Mouse (Mus musculus) common myeloid progenitor, adult 5-6 weeks (primary cell): Measurements from ENCODE around the gene Hdac9. TPM values are rescaled to one million over a fixed set of nuclear protein-coding genes. Genes with fewer than 3 reads are reported as not detected.

Source experiments
- ATAC-seq: replicated peaks from 2 replicates; pipeline ENCODE4 v1.8.0; 2016; ENCODE audit warnings: low read depth, mild to moderate bottlenecking, moderate TSS enrichment, inconsistent platforms; ENCODE audit not compliant: poor library complexity, severe bottlenecking
- total RNA-seq: library from RNA; stranded (forward); fragments of 200-1000, 187-1606 nt; gene quantifications from 2 replicates; pipeline ENCODE4 v1.2.3, GENCODE M21; 2017

The Hdac9 gene
- total RNA-seq, 1 experiment from 2014 or later = 12.2 TPM

GRCm38 (mm10) chr12:34528201-34529164, 388.4 kb downstream of the Hdac9 start:
- ATAC-seq = no peak

- ATAC-seq = no peak
These were observed 389.1 kb downstream of the Hdac9 start for GRCm38 (mm10) chr12:34527761-34528160.

- ATAC-seq = no peak
These were observed 395.4 kb downstream of the Hdac9 start for GRCm38 (mm10) chr12:34521468-34521867.

DNA sequence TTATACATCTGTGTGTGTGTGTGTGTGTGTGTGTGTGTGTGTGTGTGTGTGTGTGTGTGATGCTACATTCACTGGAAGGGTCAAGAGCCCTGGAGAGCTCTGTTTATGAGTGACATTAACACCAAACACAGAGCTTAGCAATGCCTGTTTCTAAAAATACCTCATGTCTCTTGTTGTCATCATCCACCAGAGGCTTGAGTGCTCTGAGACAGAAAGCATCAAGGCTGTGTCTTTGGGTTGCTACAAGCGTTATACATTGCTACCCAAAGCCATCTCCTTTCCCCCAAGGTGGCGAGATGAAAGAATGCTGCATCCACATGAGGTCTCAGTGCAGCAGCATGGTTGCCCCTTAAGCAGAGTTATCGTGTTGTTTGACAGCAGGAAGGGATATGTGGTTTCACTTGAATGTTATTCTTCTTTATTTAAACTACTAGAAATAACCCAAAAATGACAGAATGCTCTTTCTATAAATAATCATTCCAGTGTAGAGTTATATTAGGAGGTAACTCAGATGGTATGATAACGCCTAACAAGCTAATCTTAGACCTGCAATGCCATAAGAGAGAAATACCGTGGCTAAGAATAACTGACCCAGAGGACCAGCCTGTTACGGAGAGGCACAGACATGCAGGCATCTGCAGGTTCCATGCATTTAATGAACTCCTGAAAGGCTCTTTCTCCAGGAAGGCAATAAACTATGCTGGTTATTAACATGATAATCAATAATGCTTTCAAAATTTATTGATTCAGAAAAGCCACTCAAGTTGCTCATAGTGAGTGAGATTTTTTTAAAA, 399.9 kb downstream of the Hdac9 start:
- 0 out of 2 replicates have a peak, but pooled peaks have one; percentile 39 for ATAC-seq

GRCm38 (mm10) chr12:34506345-34506744, 410.6 kb downstream of the Hdac9 start:
- no peak for ATAC-seq

DNA sequence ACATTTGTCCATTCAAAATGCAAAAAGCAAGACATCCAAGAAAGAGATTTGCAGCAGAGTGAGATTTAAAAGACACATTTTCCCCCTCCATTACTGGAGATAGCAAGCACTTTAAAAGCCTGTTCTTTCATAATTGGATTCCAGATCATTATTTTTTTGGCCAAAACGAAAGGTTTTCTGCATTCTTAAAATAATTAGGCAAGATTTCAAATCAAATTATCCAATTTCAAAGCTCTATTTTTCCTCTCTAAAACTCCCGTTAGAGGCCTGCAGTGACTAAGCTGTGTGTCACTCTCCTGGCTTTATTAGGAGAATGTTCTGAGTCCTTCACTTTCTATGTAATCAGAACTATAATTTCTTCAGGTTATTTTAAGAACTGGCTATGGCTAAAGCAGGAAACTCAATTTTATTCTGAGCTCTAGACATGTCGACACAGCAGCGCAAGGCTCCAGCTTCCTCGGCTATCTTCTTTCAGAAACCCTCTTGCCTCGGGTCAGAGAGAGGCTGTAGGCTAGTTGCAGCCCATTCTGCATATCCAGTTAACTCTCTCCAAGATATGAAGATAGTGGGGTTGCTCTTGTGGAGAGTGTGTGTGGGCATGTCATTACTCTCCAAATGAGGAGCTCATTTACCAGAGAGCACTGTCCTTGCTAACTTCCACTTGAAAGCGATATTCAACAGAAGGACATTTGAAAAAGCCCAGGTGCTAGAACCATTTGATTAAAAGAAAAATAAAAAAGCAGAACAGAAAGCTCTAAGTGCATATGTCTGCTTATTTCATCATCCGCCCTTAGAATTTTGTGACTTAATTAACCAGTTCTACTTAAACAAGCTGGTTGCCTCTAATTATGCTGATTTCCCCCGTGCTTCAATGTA, 417.9 kb downstream of the Hdac9 start:
- ATAC-seq = 0 out of 2 replicates have a peak, but pooled peaks have one; percentile 22

GRCm38 (mm10) chr12:34498331-34498730, 418.6 kb downstream of the Hdac9 start:
- ATAC-seq = no peak

DNA sequence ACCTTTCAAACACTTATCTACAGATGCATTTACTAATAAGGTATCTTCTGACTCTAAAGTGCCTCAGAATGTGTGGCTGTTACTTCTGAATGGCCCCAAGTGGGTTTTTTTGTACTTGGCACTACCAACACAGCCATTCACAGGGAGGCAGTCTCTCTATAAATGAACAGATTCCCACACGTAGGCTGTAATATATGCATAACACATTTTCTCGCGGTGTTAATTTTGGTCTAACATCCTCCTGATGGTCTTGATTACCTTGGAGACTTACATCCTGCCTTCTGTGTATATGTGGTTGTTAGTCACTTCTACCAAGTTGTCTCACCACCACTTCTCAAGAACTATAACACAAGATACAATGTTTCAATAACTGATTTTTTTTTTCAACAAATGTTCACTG, 419.2 kb downstream of the Hdac9 start:
- no peak for ATAC-seq

DNA sequence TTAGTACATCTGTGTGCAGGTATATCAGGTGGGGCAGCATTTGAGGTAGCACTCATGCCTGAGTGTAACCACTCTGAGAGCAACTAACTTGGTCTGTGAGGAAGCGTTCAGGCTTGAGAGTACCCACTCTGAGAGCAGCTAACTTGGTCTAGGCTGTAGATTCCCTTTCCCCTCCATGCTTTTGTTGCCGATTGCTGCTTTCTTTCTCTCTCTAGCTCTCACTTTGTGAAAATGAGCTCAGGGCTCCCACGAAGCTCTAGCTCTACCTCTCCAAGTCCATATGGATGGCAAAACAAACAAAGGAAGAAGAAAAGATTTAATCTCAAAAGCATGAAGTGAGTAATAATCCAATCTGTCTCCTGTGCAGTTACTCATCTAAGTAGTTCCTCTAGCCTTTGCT, 421.0 kb downstream of the Hdac9 start:
- ATAC-seq = peak; percentile 63; the same call in 1 of the 2 replicates

GRCm38 (mm10) chr12:34489629-34490028, 427.3 kb downstream of the Hdac9 start:
- no peak for ATAC-seq

DNA sequence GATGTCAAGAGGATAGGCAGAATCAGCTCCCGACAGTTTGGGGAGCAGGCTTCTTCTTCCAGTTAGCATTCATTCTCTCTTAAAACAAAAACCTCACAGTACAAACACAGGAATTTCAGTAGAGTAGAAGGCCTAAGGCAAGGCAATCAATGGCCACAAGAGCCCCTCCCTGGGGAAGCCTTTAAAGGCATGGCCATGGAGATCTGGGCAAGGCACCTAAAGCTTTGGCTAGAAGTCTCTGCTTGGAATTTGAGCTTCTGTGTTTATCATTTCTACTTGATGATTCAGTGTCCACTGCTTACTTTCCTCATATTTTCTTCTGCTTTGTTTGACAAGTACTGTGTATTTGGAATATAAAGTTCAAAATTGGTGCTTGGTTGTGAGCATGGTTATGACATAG, 429.2 kb downstream of the Hdac9 start:
- no peak for ATAC-seq

GRCm38 (mm10) chr12:34487021-34487420, 429.9 kb downstream of the Hdac9 start:
- ATAC-seq = no peak

GRCm38 (mm10) chr12:34486016-34486415, 430.9 kb downstream of the Hdac9 start:
- ATAC-seq = no peak

DNA sequence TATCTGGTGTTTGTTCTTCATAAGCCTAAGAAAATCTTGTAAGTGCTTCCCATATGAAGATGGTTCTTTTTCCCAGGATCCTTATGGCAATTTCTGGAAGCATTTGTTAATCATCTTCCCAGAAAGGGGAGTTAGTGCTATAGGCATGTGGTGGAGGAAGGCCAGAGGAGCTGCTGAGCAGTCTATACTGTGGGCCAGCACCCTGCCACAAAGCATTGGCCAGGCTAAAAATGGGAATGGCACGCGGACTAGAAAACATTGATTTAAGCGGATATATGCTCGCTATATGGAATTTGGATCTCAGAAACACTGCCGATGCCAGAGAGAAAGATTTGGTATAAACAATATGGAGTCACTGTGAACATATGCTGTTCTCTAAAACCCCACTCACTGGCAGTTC, 435.2 kb downstream of the Hdac9 start:
- ATAC-seq = no peak

GRCm38 (mm10) chr12:34472949-34473651, 443.8 kb downstream of the Hdac9 start:
- no peak for ATAC-seq

DNA sequence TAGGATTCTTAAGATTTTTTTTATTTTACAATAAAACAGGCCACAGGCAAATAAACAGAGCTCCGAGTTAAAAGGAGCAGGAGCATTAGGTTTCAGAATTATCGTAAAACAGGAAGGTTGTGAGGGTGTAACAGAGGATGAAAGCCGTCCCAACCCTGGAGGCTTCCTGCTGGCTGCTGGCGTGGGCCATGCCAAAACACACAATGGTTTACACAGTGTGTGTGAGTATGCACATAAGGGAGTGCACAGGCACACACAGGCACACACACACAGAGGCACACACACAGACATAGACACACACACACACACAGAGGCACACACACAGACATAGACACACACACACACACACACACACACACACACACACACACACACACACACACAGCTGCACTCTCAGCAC, 444.4 kb downstream of the Hdac9 start:
- ATAC-seq = no peak

GRCm38 (mm10) chr12:34461728-34462127, 455.2 kb downstream of the Hdac9 start:
- ATAC-seq = no peak

GRCm38 (mm10) chr12:34452643-34453042, 464.3 kb downstream of the Hdac9 start:
- ATAC-seq = no peak

GRCm38 (mm10) chr12:34451198-34451597, 465.7 kb downstream of the Hdac9 start:
- ATAC-seq = peak; percentile 58; the same call in 1 of the 2 replicates
